Mouse (Mus musculus) embryonic facial prominence, embryonic 15.5 days (tissue): ENCODE measurements around the gene Adamtsl4. TPM values are rescaled to one million over a fixed set of nuclear protein-coding genes. Genes with fewer than 3 reads are reported as not detected.
"Not testable (repeated sequence)": the region's sequence is repeated elsewhere in the genome, so short reads cannot be mapped to it uniquely, and the experiment has no call there.

ENCODE experiments used
- ATAC-seq: fragments of 200-750 bp; cut with Nextera tagmentation; 2 replicates; pipeline ENCODE4 v1.8.0; 2017; ENCODE audit warnings: low read depth, moderate TSS enrichment; ENCODE audit not compliant: insufficient number of reproducible peaks, low FRiP score, low TSS enrichment
- H3K27ac ChIP-seq: fragments of 300-500 bp; sonication (generic); replicated peaks from 2 replicates; pipeline ENCODE4 v1.5.1; 2015; ENCODE audit warnings: mild to moderate bottlenecking, inconsistent platforms
- H3K27me3 ChIP-seq: fragments of 300-500 bp; sonication (generic); 2 replicates; pipeline ENCODE4 v1.6.1; 2015; ENCODE audit warnings: inconsistent platforms
- H3K36me3 ChIP-seq: fragments of 300-500 bp; sonication (generic); 2 replicates; pipeline ENCODE4 v1.6.1; 2015; ENCODE audit warnings: mild to moderate bottlenecking, inconsistent platforms
- H3K4me1 ChIP-seq: fragments of 300-500 bp; sonication (generic); 2 replicates; pipeline ENCODE4 v1.6.1; 2015; ENCODE audit warnings: inconsistent platforms
- H3K4me2 ChIP-seq: fragments of 300-500 bp; sonication (generic); replicated peaks from 2 replicates; pipeline ENCODE4 v1.6.1; 2015; ENCODE audit warnings: mild to moderate bottlenecking, inconsistent platforms
- H3K4me3 ChIP-seq: fragments of 300-500 bp; sonication (generic); replicated peaks from 2 replicates; pipeline ENCODE4 v1.5.1; 2015; ENCODE audit warnings: mild to moderate bottlenecking, inconsistent platforms
- H3K9ac ChIP-seq: fragments of 300-500 bp; sonication (generic); 2 replicates; pipeline ENCODE4 v1.6.1; 2015; ENCODE audit warnings: inconsistent platforms
- H3K9me3 ChIP-seq: fragments of 300-500 bp; sonication (generic); replicated peaks from 2 replicates; pipeline ENCODE4 v1.6.1; 2016; ENCODE audit warnings: inconsistent platforms
- WGBS: fragments of 180-500 bp; shearing (Covaris S2); methylation state at CpG from one replicate; pipeline ENCODE4 v1.1.7; 2015; 5-methylcytosine and 5-hydroxymethylcytosine counted together
- polyA plus RNA-seq: library from polyadenylated mRNA; unstranded; fragments of >200 nt; fragmentation: Nextera tagmentation; extraction: Ambion mirVana; gene quantifications from 2 replicates; pipeline ENCODE4 v1.2.1, GENCODE M21; 2015

Gene Adamtsl4
- polyA plus RNA-seq, 1 experiment from 2014 or later: 3.8 TPM

GRCm38 (mm10) chr3:95698286-95698685 lies 10.6 kb upstream of the Adamtsl4 start:
- H3K27ac ChIP-seq: no peak overlapping the region
- ATAC-seq: no peak

DNA sequence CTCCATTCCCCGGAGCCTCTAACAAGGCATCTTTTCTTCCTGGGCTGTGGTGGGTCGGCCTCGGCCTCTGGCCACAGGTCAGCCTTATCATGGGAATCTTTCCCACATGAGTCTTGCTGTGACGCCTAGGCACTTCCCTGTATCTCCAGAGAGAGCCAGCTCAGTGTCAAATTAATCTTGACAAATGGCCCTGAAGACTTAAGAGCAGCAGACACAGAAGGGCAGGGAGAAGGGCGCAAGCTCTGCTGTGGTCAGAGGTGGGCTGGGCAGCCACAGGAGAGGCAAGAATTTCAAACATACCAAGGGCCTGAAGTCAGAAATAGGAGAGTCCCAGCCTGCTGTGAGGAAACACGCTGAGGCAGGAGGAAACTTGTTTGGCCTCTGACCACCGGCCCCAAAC lies 8.6 kb upstream of the Adamtsl4 start:
- 29% methylated on average over 7 of the region's 7 CpGs for WGBS
- Histone ChIP-seq H3K36me3 (no peaks in the 10 kb centered on the region), H3K9me3 (no peaks in the 10 kb centered on the region), H3K4me2 (no peak overlapping the region), H3K4me3 (no peak overlapping the region), H3K9ac (no peak overlapping the region), H3K27ac (no peak overlapping the region), H3K4me1 (peaks cover 22% of the 10 kb centered on the region), H3K27me3 (no peaks in the 10 kb centered on the region)
- ATAC-seq: no peak

More at GRCm38 (mm10) chr3:95698286-95698685, 10.6 kb upstream of the Adamtsl4 start:
- Histone ChIP-seq H3K4me1 (peaks cover 34% of the 10 kb centered on the region), H3K36me3 (no peaks in the 10 kb centered on the region), H3K9ac (no peak overlapping the region), H3K4me2 (no peak overlapping the region), H3K4me3 (no peak overlapping the region), H3K27me3 (no peaks in the 10 kb centered on the region), H3K9me3 (no peaks in the 10 kb centered on the region)
- 91% methylated on average over 4 of the region's 4 CpGs for WGBS

DNA sequence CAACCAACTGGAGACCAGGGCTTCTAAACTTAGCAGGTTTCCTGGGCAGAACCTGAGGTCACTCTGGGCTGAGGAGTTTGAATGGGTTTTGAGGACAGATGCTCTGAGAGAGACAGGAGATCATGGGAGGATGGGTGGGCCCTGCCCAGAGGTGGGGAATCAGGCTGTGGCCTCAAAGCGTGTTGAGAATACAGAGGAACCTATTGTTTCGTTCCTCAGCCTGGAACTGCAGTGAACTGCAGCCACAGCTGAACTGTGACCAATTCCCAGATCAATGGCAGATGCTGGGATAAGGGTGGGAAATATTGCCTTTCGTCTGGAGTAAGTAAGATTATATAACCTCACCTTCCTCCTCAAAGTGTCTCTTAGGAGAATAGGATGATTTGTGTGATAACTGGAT lies 8.1 kb upstream of the Adamtsl4 start:
- 26% methylated on average over 3 of the region's 3 CpGs for WGBS

GRCm38 (mm10) chr3:95694808-95695703 lies 7.3 kb upstream of the Adamtsl4 start:
- WGBS: 76% methylated on average over 11 of the region's 11 CpGs
- Histone ChIP-seq H3K9ac (no peak overlapping the region), H3K27me3 (no peaks in the 10 kb centered on the region), H3K27ac (0 out of 2 replicates have a peak overlapping the region, but pooled peaks have one; percentile 18), H3K4me3 (no peak overlapping the region), H3K4me2 (no peak overlapping the region), H3K9me3 (no peaks in the 10 kb centered on the region), H3K36me3 (no peaks in the 10 kb centered on the region), H3K4me1 (peaks cover 20% of the 10 kb centered on the region)
- no peak for ATAC-seq

More for the DNA sequence above, 8.1 kb upstream of the Adamtsl4 start:
- H3K27me3 ChIP-seq: no peaks in the 10 kb centered on the region
- H3K4me2 ChIP-seq: no peak overlapping the region
- no peak for ATAC-seq
- 0 out of 2 replicates have a peak overlapping the region, but pooled peaks have one; percentile 18 for H3K27ac ChIP-seq
- no peaks in the 10 kb centered on the region for H3K9me3 ChIP-seq
- H3K9ac ChIP-seq: no peak overlapping the region
- H3K4me1 ChIP-seq: peaks cover 16% of the 10 kb centered on the region
- no peak overlapping the region for H3K4me3 ChIP-seq
- no peaks in the 10 kb centered on the region for H3K36me3 ChIP-seq

GRCm38 (mm10) chr3:95693821-95694807 lies 6.4 kb upstream of the Adamtsl4 start:
- Histone ChIP-seq H3K4me1 (peaks cover 29% of the 10 kb centered on the region), H3K4me3 (no peak overlapping the region), H3K9me3 (no peaks in the 10 kb centered on the region), H3K27me3 (no peaks in the 10 kb centered on the region), H3K4me2 (no peak overlapping the region), H3K27ac (no peak overlapping the region), H3K9ac (no peak overlapping the region), H3K36me3 (no peaks in the 10 kb centered on the region)
- 55% methylated on average over 11 of the region's 11 CpGs for WGBS
- ATAC-seq: no peak

DNA sequence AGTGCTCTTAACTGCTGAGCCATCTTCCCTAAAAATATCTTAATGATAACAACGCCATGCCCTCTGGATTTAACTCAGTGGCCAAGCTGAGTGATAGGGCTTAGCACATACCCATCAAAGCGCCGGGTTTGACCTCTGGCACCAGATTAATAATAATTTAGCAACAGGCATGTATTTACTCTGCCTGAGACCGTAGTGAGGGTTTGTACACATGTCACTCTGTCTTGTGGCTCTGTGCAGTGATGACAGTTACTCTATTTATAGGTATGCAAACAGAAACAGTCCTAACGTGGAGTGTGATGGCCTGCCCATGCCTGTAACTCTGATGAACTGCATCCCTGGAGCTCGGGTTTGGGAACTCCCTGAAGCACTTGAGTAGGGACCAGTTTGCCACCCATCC lies 5.0 kb upstream of the Adamtsl4 start:
- no peak for ATAC-seq
- Histone ChIP-seq H3K36me3 (no peaks in the 10 kb centered on the region), H3K27ac (no peak overlapping the region), H3K4me2 (no peak overlapping the region), H3K4me1 (peaks cover 43% of the 10 kb centered on the region), H3K9me3 (no peaks in the 10 kb centered on the region), H3K4me3 (no peak overlapping the region), H3K27me3 (no peaks in the 10 kb centered on the region), H3K9ac (no peak overlapping the region)
- 60% methylated on average over 6 of the region's 6 CpGs for WGBS

DNA sequence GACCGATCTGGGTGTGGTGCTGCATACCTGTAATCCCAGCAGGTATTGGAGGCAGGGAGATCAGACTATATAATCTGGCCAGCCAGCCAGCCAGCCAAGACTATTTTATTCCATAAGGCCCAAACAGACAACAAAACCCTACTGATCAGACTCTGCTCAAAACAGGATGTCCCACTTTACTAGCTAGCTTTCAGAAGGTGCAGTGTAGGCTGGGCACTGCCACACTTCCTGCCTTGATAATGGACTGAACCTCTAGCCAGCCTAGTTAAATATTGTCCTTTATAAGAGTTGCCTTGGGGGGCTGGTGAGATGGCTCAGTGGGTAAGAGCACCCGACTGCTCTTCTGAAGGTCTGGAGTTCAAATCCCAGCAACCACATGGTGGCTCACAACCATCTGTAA lies 2.8 kb upstream of the Adamtsl4 start:
- H3K4me3 ChIP-seq, H3K4me2 ChIP-seq, H3K9ac ChIP-seq, H3K9me3 ChIP-seq, ATAC-seq, H3K27me3 ChIP-seq, H3K36me3 ChIP-seq: not testable (repeated sequence)
- Histone ChIP-seq H3K4me1 (peaks cover 52% of the 10 kb centered on the region), H3K27ac (0 out of 2 replicates have a peak overlapping the region, but pooled peaks have one; percentile 19)
- WGBS: 83% methylated on average over 2 of the region's 2 CpGs

- Histone ChIP-seq H3K9ac (no peak overlapping the region), H3K27ac (peak overlapping the region; percentile 55; the same call in 1 of the 2 replicates), H3K4me1 (peaks cover 53% of the 10 kb centered on the region), H3K4me3 (no peak overlapping the region), H3K27me3 (no peaks in the 10 kb centered on the region), H3K9me3 (no peaks in the 10 kb centered on the region), H3K4me2 (no peak overlapping the region), H3K36me3 (no peaks in the 10 kb centered on the region)
- no peak for ATAC-seq
- 28% methylated on average over 2 of the region's 2 CpGs for WGBS
These were observed 2.2 kb upstream of the Adamtsl4 start for GRCm38 (mm10) chr3:95689940-95690339.

GRCm38 (mm10) chr3:95689171-95689915 lies 1.6 kb upstream of the Adamtsl4 start:
- Histone ChIP-seq H3K27ac (peak overlapping the region; percentile 95), H3K4me2 (no peak overlapping the region), H3K27me3 (no peaks in the 10 kb centered on the region), H3K36me3 (no peaks in the 10 kb centered on the region), H3K9me3 (no peaks in the 10 kb centered on the region), H3K4me3 (no peak overlapping the region), H3K9ac (no peak overlapping the region), H3K4me1 (peaks cover 55% of the 10 kb centered on the region)
- 29% methylated on average over 11 of the region's 11 CpGs for WGBS
- ATAC-seq: no peak

GRCm38 (mm10) chr3:95687168-95687523 lies 571 bp downstream of the Adamtsl4 start:
- H3K27ac ChIP-seq: peak overlapping the region; percentile 95
- H3K4me2 ChIP-seq: peak overlapping the region; percentile 90
- peak overlapping the region; percentile 18; the same call in 1 of the 2 replicates for H3K9ac ChIP-seq
- 13% methylated on average over 4 of the region's 4 CpGs for WGBS
- H3K4me3 ChIP-seq: peak overlapping the region; percentile 48
- peak; percentile 4; the same call in 1 of the 2 replicates for ATAC-seq
- H3K27me3 ChIP-seq: no peaks in the 10 kb centered on the region
- no peaks in the 10 kb centered on the region for H3K9me3 ChIP-seq
- H3K4me1 ChIP-seq: peaks cover 59% of the 10 kb centered on the region
- H3K36me3 ChIP-seq: no peaks in the 10 kb centered on the region
